Comparison of ENCODE assay signal across 9 mouse cellular contexts in the genomic region with DNA sequence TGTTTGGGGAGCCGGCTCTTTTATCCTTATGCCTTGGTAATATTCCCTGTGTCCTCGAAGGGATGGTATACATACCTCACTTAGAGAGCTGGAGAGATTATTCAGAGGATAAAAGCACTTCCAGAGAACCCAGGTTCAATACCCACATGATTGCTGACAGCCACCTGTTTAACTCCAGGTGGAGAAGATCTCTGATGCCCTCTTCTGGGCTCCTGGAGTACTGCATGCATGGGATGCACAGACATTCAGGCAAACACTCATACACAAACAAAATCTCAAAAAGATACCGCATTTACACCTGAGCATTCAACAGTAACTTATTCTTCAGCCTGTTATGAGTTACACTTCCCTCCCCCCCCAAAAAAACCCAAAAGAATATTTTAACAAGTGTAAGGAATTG. TPM values are rescaled to one million over a fixed set of nuclear protein-coding genes. Genes with fewer than 3 reads are reported as not detected.
DNase-seq lines count a peak whose midpoint lies in the region; ATAC-seq and TF ChIP-seq lines count a peak whose summit lies in the region.
"Had no signal": no experiment of that assay in that cellular context is flagged by ENCODE, and none has a peak within 500 bp of the region (broad histone marks: within the 10 kb centered on the region; RNA-seq: fewer than 3 reads in every experiment).

No protein-coding gene starts in this region.

- peak; percentile 35 for DNase-seq in gastrocnemius, postnatal 10 days
- no peak for DNase-seq in gastrocnemius, postnatal 25 days
- DNase-seq in testis, postnatal 14 days (ENCODE audit: low spot score), result no peak
- DNase-seq in liver, embryonic 13.5 days, result peak; percentile 39
- peak; percentile 84 for DNase-seq in thymus, postnatal 0 days (ENCODE audit: low spot score)
- DNase-seq in layer of hippocampus, adult 18-20 months (ENCODE audit: low spot score in 2 of 2), result no peak

- H3K27ac ChIP-seq in testis, adult 2 months (ENCODE audit: control insufficient read depth, insufficient read depth, low read depth, low read length), result no peak overlapping the region
- H3K27ac ChIP-seq in liver, embryonic 13.5 days, result no peak overlapping the region
- H3K27ac ChIP-seq in forebrain, embryonic 16.5 days (ENCODE audit: low read length), result no peak overlapping the region

- TF ChIP-seq CTCF in testis, adult 2 months (IDR thresholded peaks at IDR 0.05; ENCODE audit: control insufficient read depth, insufficient read depth, insufficient replicate concordance, low read depth, low read length), result peak; percentile 26; the same call in 1 of the 2 replicates

- H3K4me2 ChIP-seq in liver, embryonic 13.5 days, result no peak overlapping the region
- no peak overlapping the region for H3K4me2 ChIP-seq in forebrain, embryonic 16.5 days (ENCODE audit: low read length)

- H3K4me3 ChIP-seq in testis, adult 2 months (ENCODE audit: control insufficient read depth, low read depth, low read length), result no peak overlapping the region
- H3K4me3 ChIP-seq in liver, embryonic 13.5 days (replicated peaks), result no peak overlapping the region
- no peak overlapping the region for H3K4me3 ChIP-seq in forebrain, embryonic 16.5 days (replicated peaks; ENCODE audit: low read length)
- H3K4me3 ChIP-seq: myocyte had no signal

- no peaks in the 10 kb centered on the region for H3K36me3 ChIP-seq in testis, adult 2 months (ENCODE audit: control insufficient read depth, insufficient read depth, low read length)
- H3K36me3 ChIP-seq in liver, embryonic 13.5 days, result peaks cover 47% of the 10 kb centered on the region
- peaks cover 3% of the 10 kb centered on the region; the same call in 1 of the 2 replicates for H3K36me3 ChIP-seq in forebrain, embryonic 16.5 days (ENCODE audit: control insufficient read depth, insufficient read depth)

- 83% methylated on average over 3 of the region's 3 CpGs for WGBS in liver, embryonic 13.5 days (ENCODE audit: insufficient replicate concordance)
- 96% methylated on average over 3 of the region's 3 CpGs for WGBS in forebrain, embryonic 16.5 days

- no peaks in the 10 kb centered on the region for H3K9me3 ChIP-seq in liver, embryonic 13.5 days (replicated peaks)
- no peaks in the 10 kb centered on the region for H3K9me3 ChIP-seq in forebrain, embryonic 16.5 days (ENCODE audit: control insufficient read depth, low read length)

- no peaks in the 10 kb centered on the region for H3K27me3 ChIP-seq in testis, adult 2 months (ENCODE audit: control insufficient read depth, insufficient read depth, low read length)
- no peaks in the 10 kb centered on the region for H3K27me3 ChIP-seq in liver, embryonic 13.5 days
- H3K27me3 ChIP-seq in forebrain, embryonic 16.5 days (replicated peaks; ENCODE audit: control insufficient read depth, insufficient read depth, low read length), result no peaks in the 10 kb centered on the region

- no peak for ATAC-seq in liver, embryonic 13.5 days (ENCODE audit: low read depth)
- ATAC-seq in forebrain, embryonic 16.5 days, result no peak

- TF ChIP-seq POLR2A in testis, adult 2 months (IDR thresholded peaks at IDR 0.05; ENCODE audit: control insufficient read depth, low read depth, low read length), result no peak

- no peaks in the 10 kb centered on the region for H3K4me1 ChIP-seq in testis, adult 2 months (ENCODE audit: control insufficient read depth, insufficient read depth, low read length)
- no peaks in the 10 kb centered on the region for H3K4me1 ChIP-seq in liver, embryonic 13.5 days (replicated peaks)
- H3K4me1 ChIP-seq in forebrain, embryonic 16.5 days (replicated peaks; ENCODE audit: control insufficient read depth, insufficient read depth, low read length), result no peaks in the 10 kb centered on the region

- no peak overlapping the region for H3K9ac ChIP-seq in liver, embryonic 13.5 days
- H3K9ac ChIP-seq in forebrain, embryonic 16.5 days (replicated peaks; ENCODE audit: low read depth, low read length), result no peak overlapping the region

RNA-seq across cellular contexts. Expression of gene Esrp2, which starts 20.9 kb away (rescaled TPM):
- under 1 TPM in 1 of 2 experiments, not detected in 1; 0.07 TPM for total RNA-seq in gastrocnemius, postnatal 10 days (2021)
- under 1 TPM in 1 of 2 experiments, not detected in 1; 0.46 TPM for total RNA-seq in gastrocnemius, postnatal 25 days (2021)
- polyA plus RNA-seq in testis, adult 2 months (2012; rRNA removed), result 0.84 and 1.8 TPM in 2 replicates
- 6.2 and 7.7 TPM in 2 replicates for polyA plus RNA-seq in liver, embryonic 13.5 days (2015; fragmentation: Nextera tagmentation; extraction: Ambion mirVana)
- polyA plus RNA-seq in thymus, postnatal 0 days (2015; fragmentation: Nextera tagmentation; extraction: Ambion mirVana), result 8.8 and 9.6 TPM in 2 replicates
- total RNA-seq in layer of hippocampus, adult 18-20 months (2021), result under 1 TPM in 1 of 2 experiments, not detected in 1; 0.12 TPM
- polyA plus RNA-seq in forebrain, embryonic 16.5 days (2015; fragmentation: Nextera tagmentation; extraction: Ambion mirVana), result 0.37 and 0.42 TPM in 2 replicates

RNA-seq across cellular contexts. Expression of gene Pla2g15, which starts 34.3 kb away (rescaled TPM):
- total RNA-seq in gastrocnemius, postnatal 10 days (2021), result 1 to 10 TPM; 4.7 to 6.6 TPM
- total RNA-seq in gastrocnemius, postnatal 25 days (2021), result 1 to 10 TPM; 2.9 to 3.8 TPM
- 1.9 and 2.6 TPM in 2 replicates for polyA plus RNA-seq in testis, adult 2 months (2012; rRNA removed)
- polyA plus RNA-seq in liver, embryonic 13.5 days (2015; fragmentation: Nextera tagmentation; extraction: Ambion mirVana), result 6.9 and 8.3 TPM in 2 replicates
- polyA plus RNA-seq in thymus, postnatal 0 days (2015; fragmentation: Nextera tagmentation; extraction: Ambion mirVana), result 11.0 and 11.7 TPM in 2 replicates
- 10 to 100 TPM; 22.8 to 25.6 TPM for total RNA-seq in layer of hippocampus, adult 18-20 months (2021)
- polyA plus RNA-seq in forebrain, embryonic 16.5 days (2015; fragmentation: Nextera tagmentation; extraction: Ambion mirVana), result 18.2 and 20.6 TPM in 2 replicates

RNA-seq across cellular contexts. Expression of gene Slc7a6, which starts 52.8 kb away (rescaled TPM):
- 10 to 100 TPM in 1 of 2 experiments, 1 to 10 TPM in 1; 5.8 to 11.0 TPM for total RNA-seq in gastrocnemius, postnatal 10 days (2021)
- total RNA-seq in gastrocnemius, postnatal 25 days (2021), result 1 to 10 TPM; 7.9 to 8.6 TPM
- polyA plus RNA-seq in testis, adult 2 months (2012; rRNA removed), result 54.1 and 69.5 TPM in 2 replicates
- polyA plus RNA-seq in liver, embryonic 13.5 days (2015; fragmentation: Nextera tagmentation; extraction: Ambion mirVana), result 10.5 and 14.0 TPM in 2 replicates
- polyA plus RNA-seq in thymus, postnatal 0 days (2015; fragmentation: Nextera tagmentation; extraction: Ambion mirVana), result 86.2 and 87.1 TPM in 2 replicates
- total RNA-seq in layer of hippocampus, adult 18-20 months (2021), result 10 to 100 TPM; 18.6 to 20.8 TPM
- 49.3 and 58.4 TPM in 2 replicates for polyA plus RNA-seq in forebrain, embryonic 16.5 days (2015; fragmentation: Nextera tagmentation; extraction: Ambion mirVana)

RNA-seq across cellular contexts. Expression of gene Nfatc3, which starts 57.3 kb away (rescaled TPM):
- 10 to 100 TPM; 25.3 to 30.7 TPM for total RNA-seq in gastrocnemius, postnatal 10 days (2021)
- 10 to 100 TPM; 20.1 to 22.4 TPM for total RNA-seq in gastrocnemius, postnatal 25 days (2021)
- polyA plus RNA-seq in testis, adult 2 months (2012; rRNA removed), result 9.0 and 11.9 TPM in 2 replicates
- 3.3 and 3.8 TPM in 2 replicates for polyA plus RNA-seq in liver, embryonic 13.5 days (2015; fragmentation: Nextera tagmentation; extraction: Ambion mirVana)
- 19.7 and 26.6 TPM in 2 replicates for polyA plus RNA-seq in thymus, postnatal 0 days (2015; fragmentation: Nextera tagmentation; extraction: Ambion mirVana)
- 10 to 100 TPM; 10.9 to 12.0 TPM for total RNA-seq in layer of hippocampus, adult 18-20 months (2021)
- 3.2 and 5.3 TPM in 2 replicates for polyA plus RNA-seq in forebrain, embryonic 16.5 days (2015; fragmentation: Nextera tagmentation; extraction: Ambion mirVana)

Comparison
In these comparisons a context has a peak if more than half of its experiments do, and no peak if none do; other contexts are left out.
1. DNase-seq: peak in gastrocnemius, postnatal 10 days (single experiment), liver, embryonic 13.5 days (single experiment) and thymus, postnatal 0 days (single experiment); none in gastrocnemius, postnatal 25 days (single experiment), testis, postnatal 14 days (single experiment) and layer of hippocampus, adult 18-20 months (0 of 2).